20 mouse cellular contexts compared by ENCODE assay signal in the genomic region with DNA sequence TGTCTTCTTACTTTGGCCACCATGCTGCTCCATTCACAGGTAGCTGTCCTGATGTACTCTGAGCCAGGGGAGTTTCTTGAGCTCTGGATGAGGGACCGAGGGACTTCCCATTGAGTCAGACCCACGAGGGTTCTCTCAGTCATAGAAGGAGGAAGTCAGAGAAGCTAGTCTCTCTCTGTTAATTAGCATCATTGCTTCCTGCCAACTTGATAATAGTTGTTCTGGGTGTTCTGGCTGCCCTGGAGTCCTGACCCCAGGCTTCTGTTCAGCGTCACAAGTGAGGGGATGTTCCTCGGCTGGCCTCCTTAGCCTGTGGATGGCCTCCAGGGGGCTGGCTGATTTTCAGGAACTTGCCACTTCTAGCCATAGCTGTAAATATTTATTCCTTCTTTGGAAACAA. TPM values are rescaled to one million over a fixed set of nuclear protein-coding genes. Genes with fewer than 3 reads are reported as not detected.
A peak's percentile ranks its signal among the peaks of the same experiment; 100 is the strongest.
DNase-seq lines count a peak whose midpoint lies in the region; ATAC-seq and TF ChIP-seq lines count a peak whose summit lies in the region.
"Had no signal": no experiment of that assay in that cellular context is flagged by ENCODE, and none has a peak within 500 bp of the region (broad histone marks: within the 10 kb centered on the region; RNA-seq: fewer than 3 reads in every experiment).

No protein-coding gene starts in this region.

- 0 out of 2 replicates have a peak, but pooled peaks have one; percentile 29 for ATAC-seq in megakaryocyte progenitor cell, adult 5-6 weeks (replicated peaks; ENCODE audit: poor library complexity)

- H3K36me3 ChIP-seq in spleen, adult 2 months (ENCODE audit: control insufficient read depth, insufficient read depth, low read length), result no peaks in the 10 kb centered on the region
- no peaks in the 10 kb centered on the region for H3K36me3 ChIP-seq in embryonic facial prominence, embryonic 10.5 days (replicated peaks)
- H3K36me3 ChIP-seq: kidney, embryonic 15.5 days had no signal

- H3K27ac ChIP-seq in spleen, adult 2 months (ENCODE audit: insufficient read depth, low read length), result peak overlapping the region; percentile 71
- no peak overlapping the region for H3K27ac ChIP-seq in embryonic facial prominence, embryonic 10.5 days (replicated peaks)
- H3K27ac ChIP-seq: hindbrain, embryonic 14.5 days; kidney, embryonic 15.5 days had no signal

- H3K4me1 ChIP-seq in spleen, adult 2 months (ENCODE audit: control insufficient read depth, insufficient read depth, insufficient read length), result peaks cover 8% of the 10 kb centered on the region; the same call in 1 of the 2 replicates
- H3K4me1 ChIP-seq in embryonic facial prominence, embryonic 10.5 days, result peaks cover 17% of the 10 kb centered on the region
- H3K4me1 ChIP-seq: kidney, embryonic 15.5 days had no signal

- H3K4me3 ChIP-seq in spleen, adult 2 months (ENCODE audit: extremely low read depth, insufficient read depth, insufficient read length), result no peak overlapping the region
- H3K4me3 ChIP-seq in embryonic facial prominence, embryonic 10.5 days, result no peak overlapping the region
- H3K4me3 ChIP-seq: kidney, embryonic 15.5 days; megakaryocyte, embryonic 14.5 days had no signal

- no peak for TF ChIP-seq CTCF in spleen, adult 2 months (IDR thresholded peaks at IDR 0.05; ENCODE audit: extremely low read depth, insufficient read depth, insufficient read length, insufficient replicate concordance)

- peak in 1 of 2 experiments; percentile 50 for DNase-seq in spleen, adult 2 months (ENCODE audit: low read depth in 1 of 2, low spot score in 2 of 2)
- no peak for DNase-seq in spleen, postnatal 14 days (ENCODE audit: low spot score in 2 of 2)
- DNase-seq in embryonic facial prominence, embryonic 10.5 days (ENCODE audit: low spot score), result peak; percentile 16
- no peak for DNase-seq in cerebellum, postnatal 4 days (ENCODE audit: low spot score in 2 of 2)
- no peak for DNase-seq in spleen, postnatal 10 days (ENCODE audit: low spot score in 2 of 2)
- DNase-seq in adrenal gland, postnatal 36 days, result no peak
- DNase-seq: cerebellum, postnatal 10 days; heart, adult 18-20 months; lung, adult 18-20 months; right cerebral cortex, adult 18-20 months; thymus, postnatal 14 days had no signal

- no peaks in the 10 kb centered on the region for H3K9me3 ChIP-seq in embryonic facial prominence, embryonic 10.5 days
- H3K9me3 ChIP-seq: kidney, embryonic 15.5 days; megakaryocyte, embryonic 14.5 days had no signal

- WGBS in spleen, adult 2 months, result 5% methylated on average over 4 of the region's 4 CpGs
- 60% methylated on average over 4 of the region's 4 CpGs for WGBS in embryonic facial prominence, embryonic 10.5 days

- TF ChIP-seq POLR2A in spleen, adult 2 months (IDR thresholded peaks at IDR 0.05; ENCODE audit: low read depth, low read length), result no peak

- no peaks in the 10 kb centered on the region for H3K27me3 ChIP-seq in spleen, adult 2 months (ENCODE audit: control insufficient read depth, insufficient read depth, low read length)
- no peaks in the 10 kb centered on the region for H3K27me3 ChIP-seq in embryonic facial prominence, embryonic 10.5 days (replicated peaks; ENCODE audit: low read depth, poor library complexity, severe bottlenecking)
- H3K27me3 ChIP-seq: kidney, embryonic 15.5 days had no signal

RNA-seq across cellular contexts. Expression of a gene that starts 0.7 kb away (rescaled TPM):
- polyA plus RNA-seq in spleen, adult 2 months (2012; rRNA removed), result 1.9 and 2.4 TPM in 2 replicates
- not detected in 2 replicates for polyA plus RNA-seq in embryonic facial prominence, embryonic 10.5 days (2016; fragmentation: Nextera tagmentation; extraction: Ambion mirVana)
- 0.15 and 1.3 TPM in 2 replicates for total RNA-seq in megakaryocyte progenitor cell, adult 5-6 weeks (2015)
- not detected in 2 replicates for total RNA-seq in megakaryocyte progenitor cell, adult 5-6 weeks (2017)
- total RNA-seq in adrenal gland, postnatal 36 days (2021), result not detected
- total RNA-seq: adrenal gland, adult 18-20 months; heart, adult 18-20 months; midbrain, postnatal 0 days had no signal
- polyA plus RNA-seq: embryonic facial prominence, embryonic 11.5 days; heart, postnatal 0 days; midbrain, postnatal 0 days; neural tube, embryonic 14.5 days had no signal

RNA-seq across cellular contexts. Expression of a gene that starts 9.8 kb away (rescaled TPM):
- polyA plus RNA-seq in spleen, adult 2 months (2012; rRNA removed), result 19.3 and 22.8 TPM in 2 replicates
- 56.0 and 59.1 TPM in 2 replicates for polyA plus RNA-seq in embryonic facial prominence, embryonic 10.5 days (2016; fragmentation: Nextera tagmentation; extraction: Ambion mirVana)
- 24.9 and 25.2 TPM in 2 replicates for total RNA-seq in megakaryocyte progenitor cell, adult 5-6 weeks (2015)
- 88.4 and 127 TPM in 2 replicates for total RNA-seq in megakaryocyte progenitor cell, adult 5-6 weeks (2017)
- 10 to 100 TPM; 27.8 to 39.1 TPM for total RNA-seq in adrenal gland, postnatal 36 days (2021)

RNA-seq across cellular contexts. Expression of a gene that starts 35.8 kb away (rescaled TPM):
- polyA plus RNA-seq in spleen, adult 2 months (2012; rRNA removed), result 29.9 and 31.2 TPM in 2 replicates
- polyA plus RNA-seq in embryonic facial prominence, embryonic 10.5 days (2016; fragmentation: Nextera tagmentation; extraction: Ambion mirVana), result 91.0 and 97.4 TPM in 2 replicates
- 15.9 and 18.2 TPM in 2 replicates for total RNA-seq in megakaryocyte progenitor cell, adult 5-6 weeks (2015)
- total RNA-seq in megakaryocyte progenitor cell, adult 5-6 weeks (2017), result 5.1 and 11.5 TPM in 2 replicates
- total RNA-seq in adrenal gland, postnatal 36 days (2021), result 10 to 100 TPM; 50.9 to 58.8 TPM

RNA-seq across cellular contexts. Expression of a gene that starts 40.1 kb away (rescaled TPM):
- 0.21 and 0.22 TPM in 2 replicates for polyA plus RNA-seq in spleen, adult 2 months (2012; rRNA removed)
- 0.11 and 0.14 TPM in 2 replicates for polyA plus RNA-seq in embryonic facial prominence, embryonic 10.5 days (2016; fragmentation: Nextera tagmentation; extraction: Ambion mirVana)
- total RNA-seq in megakaryocyte progenitor cell, adult 5-6 weeks (2015), result 0.05 and 0.15 TPM in 2 replicates
- 0.14 TPM in 1 of 2 replicates, not detected in the other for total RNA-seq in megakaryocyte progenitor cell, adult 5-6 weeks (2017)
- under 1 TPM; 0.13 to 0.46 TPM for total RNA-seq in adrenal gland, postnatal 36 days (2021)
- total RNA-seq: heart, adult 18-20 months had no signal
- polyA plus RNA-seq: embryonic facial prominence, embryonic 11.5 days; hindbrain, embryonic 14.5 days; kidney, embryonic 15.5 days; neural tube, embryonic 14.5 days had no signal

RNA-seq across cellular contexts. Expression of a gene that starts 40.2 kb away (rescaled TPM):
- 141 and 203 TPM in 2 replicates for polyA plus RNA-seq in spleen, adult 2 months (2012; rRNA removed)
- 158 and 160 TPM in 2 replicates for polyA plus RNA-seq in embryonic facial prominence, embryonic 10.5 days (2016; fragmentation: Nextera tagmentation; extraction: Ambion mirVana)
- 121 and 123 TPM in 2 replicates for total RNA-seq in megakaryocyte progenitor cell, adult 5-6 weeks (2015)
- total RNA-seq in megakaryocyte progenitor cell, adult 5-6 weeks (2017), result 107 and 114 TPM in 2 replicates
- 100 to 1,000 TPM; 190 to 191 TPM for total RNA-seq in adrenal gland, postnatal 36 days (2021)
